Mouse (Mus musculus): ENCODE data around the gene Hoxc10. TPM values are rescaled to one million over a fixed set of nuclear protein-coding genes. Genes with fewer than 3 reads are reported as not detected.

Hoxc10 gene
- polyA plus RNA-seq, 1 experiment from 2014 or later = 0.10 TPM

DNA sequence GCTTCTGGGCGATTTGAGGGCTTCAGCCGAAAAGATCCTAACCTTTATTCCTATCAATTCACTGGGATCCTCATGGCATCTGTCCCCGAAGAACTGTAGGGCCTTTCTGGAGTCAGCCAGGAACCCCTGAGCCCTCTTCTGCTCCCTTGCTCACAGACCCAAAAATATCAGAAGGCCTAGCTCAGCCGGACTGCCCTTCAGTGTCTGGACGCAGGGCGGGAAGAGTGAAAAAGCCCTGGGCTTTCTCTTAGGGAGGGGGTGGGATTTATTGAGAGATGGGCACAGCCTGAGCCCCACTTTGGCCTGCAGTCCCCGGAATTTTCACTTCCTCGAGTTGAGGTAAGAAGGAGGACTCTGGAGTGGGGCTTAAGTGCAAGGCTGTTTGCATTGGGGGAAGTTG is 3.3 kb upstream of the Hoxc10 start:
- H3K9me3 ChIP-seq (replicated peaks; ENCODE audit: control insufficient read depth, low read length) = no peaks in the 10 kb centered on the region
- no peak for ATAC-seq (replicated peaks; ENCODE audit: insufficient number of reproducible peaks, low FRiP score, low TSS enrichment)
- H3K4me3 ChIP-seq (ENCODE audit: low read depth, low read length) = no peak overlapping the region
- 0 out of 2 replicates have a peak, but pooled peaks cover 2% of the 10 kb centered on the region for H3K4me1 ChIP-seq (ENCODE audit: control insufficient read depth, insufficient read depth, low read length)
- WGBS (ENCODE audit: insufficient replicate concordance) = 3% methylated on average over 8 of the region's 8 CpGs
- no peak overlapping the region for H3K4me2 ChIP-seq
- H3K27me3 ChIP-seq (ENCODE audit: control insufficient read depth, insufficient read depth, low read length) = peaks cover 93% of the 10 kb centered on the region
- no peaks in the 10 kb centered on the region for H3K36me3 ChIP-seq (ENCODE audit: control insufficient read depth, insufficient read depth, low read length)
- H3K27ac ChIP-seq (ENCODE audit: low read depth, low read length) = no peak overlapping the region
- H3K9ac ChIP-seq (ENCODE audit: low read depth, low read length) = no peak overlapping the region

- 0 out of 2 replicates have a peak, but pooled peaks cover 2% of the 10 kb centered on the region for H3K4me1 ChIP-seq (ENCODE audit: control insufficient read depth, insufficient read depth, low read length)
- no peak overlapping the region for H3K4me2 ChIP-seq
- WGBS (ENCODE audit: insufficient replicate concordance) = 1% methylated on average over 28 of the region's 28 CpGs
These were observed 2.6 kb upstream of the Hoxc10 start for GRCm38 (mm10) chr15:102963671-102964640.

GRCm38 (mm10) chr15:102965003-102965891 is 1.3 kb upstream of the Hoxc10 start:
- Histone ChIP-seq H3K4me3 (ENCODE audit: low read depth, low read length) (no peak overlapping the region), H3K4me2 (no peak overlapping the region), H3K36me3 (ENCODE audit: control insufficient read depth, insufficient read depth, low read length) (no peaks in the 10 kb centered on the region), H3K27ac (ENCODE audit: low read depth, low read length) (no peak overlapping the region), H3K4me1 (ENCODE audit: control insufficient read depth, insufficient read depth, low read length) (0 out of 2 replicates have a peak, but pooled peaks cover 2% of the 10 kb centered on the region), H3K9me3 (replicated peaks; ENCODE audit: control insufficient read depth, low read length) (no peaks in the 10 kb centered on the region), H3K9ac (ENCODE audit: low read depth, low read length) (no peak overlapping the region), H3K27me3 (ENCODE audit: control insufficient read depth, insufficient read depth, low read length) (peaks cover 96% of the 10 kb centered on the region)
- ATAC-seq (replicated peaks; ENCODE audit: insufficient number of reproducible peaks, low FRiP score, low TSS enrichment) = no peak
- 3% methylated on average over 26 of the region's 26 CpGs for WGBS (ENCODE audit: insufficient replicate concordance)

More at GRCm38 (mm10) chr15:102963671-102964640, 2.6 kb upstream of the Hoxc10 start:
- Histone ChIP-seq H3K27me3 (ENCODE audit: control insufficient read depth, insufficient read depth, low read length) (peaks cover 93% of the 10 kb centered on the region), H3K4me3 (ENCODE audit: low read depth, low read length) (no peak overlapping the region), H3K9me3 (replicated peaks; ENCODE audit: control insufficient read depth, low read length) (no peaks in the 10 kb centered on the region), H3K36me3 (ENCODE audit: control insufficient read depth, insufficient read depth, low read length) (no peaks in the 10 kb centered on the region), H3K9ac (ENCODE audit: low read depth, low read length) (no peak overlapping the region), H3K27ac (ENCODE audit: low read depth, low read length) (no peak overlapping the region)
- ATAC-seq (replicated peaks; ENCODE audit: insufficient number of reproducible peaks, low FRiP score, low TSS enrichment) = no peak

- WGBS (ENCODE audit: insufficient replicate concordance) = 2% methylated on average over 29 of the region's 30 CpGs
- no peak overlapping the region for H3K9ac ChIP-seq (ENCODE audit: low read depth, low read length)
- no peak overlapping the region for H3K27ac ChIP-seq (ENCODE audit: low read depth, low read length)
These were observed 462 bp upstream of the Hoxc10 start for GRCm38 (mm10) chr15:102965892-102966775.

GRCm38 (mm10) chr15:102967312-102967510 is 615 bp downstream of the Hoxc10 start, which contains the start of gene Hoxc5:
Hoxc5 (plus strand) TSS chr15:102967443.
- H3K27ac ChIP-seq (ENCODE audit: low read depth, low read length) = no peak within 1 kb of the TSS
- H3K9me3 ChIP-seq (replicated peaks; ENCODE audit: control insufficient read depth, low read length) = no peaks in the 10 kb centered on the region
- 0 out of 2 replicates have a peak, but pooled peaks cover 2% of the 10 kb centered on the region for H3K4me1 ChIP-seq (ENCODE audit: control insufficient read depth, insufficient read depth, low read length)
- ATAC-seq (replicated peaks; ENCODE audit: insufficient number of reproducible peaks, low FRiP score, low TSS enrichment) = no peak
- H3K36me3 ChIP-seq (ENCODE audit: control insufficient read depth, insufficient read depth, low read length) = no peaks in the 10 kb centered on the region
- peaks cover 98% of the 10 kb centered on the region for H3K27me3 ChIP-seq (ENCODE audit: control insufficient read depth, insufficient read depth, low read length)
- peak within 1 kb of the TSS; percentile 14; the same call in 1 of the 2 replicates for H3K4me3 ChIP-seq (ENCODE audit: low read depth, low read length)
- 0% methylated on average over 12 of the region's 12 CpGs for WGBS (ENCODE audit: insufficient replicate concordance)
- H3K9ac ChIP-seq (ENCODE audit: low read depth, low read length) = no peak within 1 kb of the TSS
- peak within 1 kb of the TSS; percentile 23; the same call in 1 of the 2 replicates for H3K4me2 ChIP-seq

More at GRCm38 (mm10) chr15:102965892-102966775, 462 bp upstream of the Hoxc10 start:
- Histone ChIP-seq H3K4me1 (ENCODE audit: control insufficient read depth, insufficient read depth, low read length) (0 out of 2 replicates have a peak, but pooled peaks cover 2% of the 10 kb centered on the region), H3K36me3 (ENCODE audit: control insufficient read depth, insufficient read depth, low read length) (no peaks in the 10 kb centered on the region), H3K4me3 (ENCODE audit: low read depth, low read length) (0 out of 2 replicates have a peak overlapping the region, but pooled peaks have one; percentile 14), H3K4me2 (peak overlapping the region; percentile 23; the same call in 1 of the 2 replicates), H3K9me3 (replicated peaks; ENCODE audit: control insufficient read depth, low read length) (no peaks in the 10 kb centered on the region), H3K27me3 (ENCODE audit: control insufficient read depth, insufficient read depth, low read length) (peaks cover 97% of the 10 kb centered on the region)
- ATAC-seq (replicated peaks; ENCODE audit: insufficient number of reproducible peaks, low FRiP score, low TSS enrichment) = peak; percentile 35; the same call in 1 of the 2 replicates

DNA sequence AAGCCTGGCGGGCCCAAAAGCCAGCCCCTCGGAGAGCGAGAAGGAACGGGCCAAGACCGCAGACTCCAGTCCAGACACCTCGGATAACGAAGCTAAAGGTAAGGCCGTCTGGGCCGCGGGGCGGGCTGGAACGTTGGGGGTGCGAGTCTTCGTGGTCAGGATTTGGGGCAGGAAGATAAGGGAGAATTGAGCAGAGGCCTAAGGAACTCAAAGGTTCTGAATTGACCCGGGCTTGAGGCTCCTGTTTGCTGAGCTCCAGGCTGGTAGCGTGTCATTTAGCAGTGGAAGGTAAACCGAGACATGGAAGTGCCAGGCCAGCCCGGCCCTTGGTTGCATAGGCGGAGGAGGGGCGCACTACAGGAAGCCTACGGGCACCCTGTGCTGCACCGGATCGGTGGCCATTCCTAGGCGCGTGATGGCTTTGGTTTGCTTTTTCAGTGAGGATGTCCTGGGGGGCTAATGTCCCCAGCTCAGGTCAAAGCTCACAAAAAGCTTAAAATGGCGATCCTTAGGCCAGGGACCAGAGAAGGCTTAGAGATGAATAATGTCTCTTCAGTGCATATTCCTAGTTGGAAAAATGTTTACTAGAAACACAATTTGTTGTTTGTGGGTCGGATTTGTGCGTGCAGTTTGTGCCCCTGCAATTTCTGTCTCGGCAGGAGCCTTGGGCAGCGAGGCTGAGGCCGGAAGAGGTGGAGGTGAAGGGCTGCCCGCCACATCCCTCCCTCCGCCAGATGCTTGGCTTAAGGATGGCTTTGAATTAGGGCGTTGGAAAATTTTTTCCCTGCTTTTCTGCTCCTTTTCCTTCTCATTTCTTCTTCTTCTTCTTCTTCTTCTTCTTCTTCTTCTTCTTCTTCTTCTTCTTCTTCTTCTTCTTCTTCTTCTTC is 1.2 kb downstream of the Hoxc10 start:
- H3K27me3 ChIP-seq (ENCODE audit: control insufficient read depth, insufficient read depth, low read length) = peaks cover 98% of the 10 kb centered on the region
- no peak overlapping the region for H3K4me3 ChIP-seq (ENCODE audit: low read depth, low read length)
- no peak for ATAC-seq (replicated peaks; ENCODE audit: insufficient number of reproducible peaks, low FRiP score, low TSS enrichment)
- H3K27ac ChIP-seq (ENCODE audit: low read depth, low read length) = no peak overlapping the region
- 2% methylated on average over 34 of the region's 34 CpGs for WGBS (ENCODE audit: insufficient replicate concordance)
- H3K4me1 ChIP-seq (ENCODE audit: control insufficient read depth, insufficient read depth, low read length) = 0 out of 2 replicates have a peak, but pooled peaks cover 2% of the 10 kb centered on the region
- H3K9ac ChIP-seq (ENCODE audit: low read depth, low read length) = no peak overlapping the region
- no peaks in the 10 kb centered on the region for H3K9me3 ChIP-seq (replicated peaks; ENCODE audit: control insufficient read depth, low read length)
- no peaks in the 10 kb centered on the region for H3K36me3 ChIP-seq (ENCODE audit: control insufficient read depth, insufficient read depth, low read length)
- H3K4me2 ChIP-seq = no peak overlapping the region

GRCm38 (mm10) chr15:102969296-102969695 is 2.7 kb downstream of the Hoxc10 start:
- Histone ChIP-seq H3K27me3 (ENCODE audit: control insufficient read depth, insufficient read depth, low read length) (peaks cover 98% of the 10 kb centered on the region), H3K9ac (ENCODE audit: low read depth, low read length) (no peak overlapping the region), H3K9me3 (replicated peaks; ENCODE audit: control insufficient read depth, low read length) (no peaks in the 10 kb centered on the region), H3K4me3 (ENCODE audit: low read depth, low read length) (no peak overlapping the region), H3K4me2 (no peak overlapping the region), H3K4me1 (ENCODE audit: control insufficient read depth, insufficient read depth, low read length) (0 out of 2 replicates have a peak, but pooled peaks cover 2% of the 10 kb centered on the region), H3K27ac (ENCODE audit: low read depth, low read length) (no peak overlapping the region), H3K36me3 (ENCODE audit: control insufficient read depth, insufficient read depth, low read length) (no peaks in the 10 kb centered on the region)
- WGBS (ENCODE audit: insufficient replicate concordance) = 22% methylated on average over 1 of the region's 1 CpGs
- ATAC-seq (replicated peaks; ENCODE audit: insufficient number of reproducible peaks, low FRiP score, low TSS enrichment) = no peak

All from heart, embryonic 11.5 days (tissue).